Mouse (Mus musculus) adrenal gland, adult 8-10 months (tissue): ENCODE results near the gene Taf3. TPM values are rescaled to one million over a fixed set of nuclear protein-coding genes. Genes with fewer than 3 reads are reported as not detected.

Experiments
- DNase-seq: peaks from one replicate; pipeline ENCODE4 v3.0.0; 2022
- total RNA-seq, 4 experiments: library from RNA; stranded (reverse); gene quantifications; 2 replicates each; pipeline ENCODE4 v1.2.4; 2022

Gene Taf3
- total RNA-seq, 4 experiments from 2014 or later, result 11.8 to 12.7 (median 12.4) TPM

GRCm38 (mm10) chr2:9875220-9875619 lies 173.2 kb downstream of the Taf3 start:
- no peak for DNase-seq

GRCm38 (mm10) chr2:9874467-9875219 lies 173.8 kb downstream of the Taf3 start:
- no peak for DNase-seq

- DNase-seq, result no peak
Measured at GRCm38 (mm10) chr2:9873757-9874156, 174.6 kb downstream of the Taf3 start.

- DNase-seq, result no peak
Measured at GRCm38 (mm10) chr2:9872682-9873081, 175.7 kb downstream of the Taf3 start.

- no peak for DNase-seq
Measured at GRCm38 (mm10) chr2:9871798-9872197, 176.6 kb downstream of the Taf3 start.

- DNase-seq, result no peak
Measured at GRCm38 (mm10) chr2:9871141-9871716, 177.2 kb downstream of the Taf3 start.

- DNase-seq, result no peak
Measured at GRCm38 (mm10) chr2:9867092-9867825, 181.1 kb downstream of the Taf3 start.

Other genes starting within 250 kb of the Taf3 start
- gene 4930412O13Rik, start 167.3 kb downstream of the Taf3 start, total RNA-seq, result 1 to 10 TPM in 3 of 4 experiments, under 1 TPM in 1; 0.78 to 3.3 (median 2.8) TPM
- gene 9230102O04Rik, start 159.1 kb downstream of the Taf3 start, total RNA-seq, result not detected
- gene Gata3, start 158.6 kb downstream of the Taf3 start, total RNA-seq, result 10 to 100 TPM; 22.3 to 43.4 (median 32.2) TPM
- 100 to 1,000 TPM; 232 to 390 (median 312) TPM for gene Atp5c1, start 31.9 kb upstream of the Taf3 start, total RNA-seq
- 10 to 100 TPM; 12.3 to 18.2 (median 15.6) TPM for gene Kin, start 32.0 kb upstream of the Taf3 start, total RNA-seq
- 10 to 100 TPM in 2 of 4 experiments, 1 to 10 TPM in 2; 9.3 to 11.1 (median 10.1) TPM for gene Itih2, start 82.8 kb upstream of the Taf3 start, total RNA-seq
- gene Itih5, start 105.0 kb upstream of the Taf3 start, total RNA-seq, result 10 to 100 TPM; 25.9 to 65.0 (median 44.1) TPM